Mouse (Mus musculus) ES-Bruce4 (cell line): ENCODE measurements around the gene Agtpbp1. TPM values are rescaled to one million over a fixed set of nuclear protein-coding genes. Genes with fewer than 3 reads are reported as not detected.

Source experiments
- H3K27ac ChIP-seq: 2 replicates; pipeline ENCODE4 v1.5.1; 2012; ENCODE audit warnings: low read length, inconsistent platforms; ENCODE audit not compliant: insufficient read depth
- H3K27me3 ChIP-seq: 2 replicates; pipeline ENCODE4 v1.6.1; 2012; ENCODE audit warnings: mild to moderate bottlenecking, low read length, inconsistent platforms; ENCODE audit not compliant: control insufficient read depth, poor library complexity, insufficient read depth, severe bottlenecking
- H3K36me3 ChIP-seq: 2 replicates; pipeline ENCODE4 v1.6.1; 2012; ENCODE audit warnings: inconsistent platforms, mild to moderate bottlenecking, low read length, moderate library complexity; ENCODE audit not compliant: control insufficient read depth, poor library complexity, insufficient read depth, severe bottlenecking
- H3K4me1 ChIP-seq: one replicate; pipeline ENCODE4 v1.8.1; 2011; ENCODE audit warnings: low read length; ENCODE audit not compliant: control insufficient read depth, insufficient read depth
- H3K4me3 ChIP-seq: 2 replicates; pipeline ENCODE4 v1.5.1; 2011; ENCODE audit warnings: low read depth, mild to moderate bottlenecking, low read length
- H3K9ac ChIP-seq: 2 replicates; pipeline ENCODE4 v1.6.1; 2012; ENCODE audit warnings: low read depth, mild to moderate bottlenecking, inconsistent platforms; ENCODE audit not compliant: poor library complexity, severe bottlenecking
- H3K9me3 ChIP-seq: replicated peaks from 2 replicates; pipeline ENCODE4 v1.6.1; 2012; ENCODE audit warnings: mild to moderate bottlenecking, low read length, inconsistent platforms; ENCODE audit not compliant: control insufficient read depth, poor library complexity, insufficient read depth, severe bottlenecking
- CTCF ChIP-seq: IDR thresholded peaks from one replicate; pipeline ENCODE4 v1.8.1; 2011; ENCODE audit warnings: low read depth, low read length
- EP300 ChIP-seq: IDR thresholded peaks from 2 replicates; pipeline ENCODE4 v1.6.1; 2011; ENCODE audit warnings: low read depth, low read length; ENCODE audit not compliant: insufficient read depth
- POLR2A ChIP-seq: IDR thresholded peaks from one replicate; pipeline ENCODE4 v1.8.1; 2011; ENCODE audit warnings: low read length; ENCODE audit not compliant: insufficient read depth
- polyA plus RNA-seq: library from polyadenylated mRNA; stranded (reverse); fragments of >200 nt; gene quantifications from 2 replicates; pipeline ENCODE4 v1.2.4, GENCODE M21; 2011; ENCODE audit warnings: low read depth; ENCODE audit not compliant: missing spikeins, insufficient read depth, insufficient read length

The Agtpbp1 gene
- polyA plus RNA-seq, 1 experiment = 27.9 TPM

DNA sequence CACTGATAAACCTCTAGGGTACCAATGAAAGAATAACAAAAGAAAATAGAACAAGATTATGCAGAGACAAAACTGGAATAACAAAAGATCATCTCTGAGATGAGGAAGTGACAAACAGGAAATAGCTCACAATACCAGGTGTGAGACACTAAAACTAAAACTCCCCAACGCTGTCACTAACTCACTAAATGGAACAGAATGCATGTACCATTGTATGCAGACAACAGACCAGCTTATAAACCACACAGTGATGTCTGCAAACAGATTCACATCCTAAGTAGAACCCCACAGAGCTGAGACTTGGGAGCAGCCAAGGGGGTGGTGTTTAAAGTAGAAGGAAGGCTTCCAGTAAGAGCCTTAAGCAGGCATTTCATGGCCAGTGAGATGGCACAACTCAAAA is 128.8 kb downstream of the Agtpbp1 start:
- Histone ChIP-seq H3K4me1 (no peaks in the 10 kb centered on the region), H3K27ac (no peak overlapping the region), H3K36me3 (no peaks in the 10 kb centered on the region), H3K4me3 (no peak overlapping the region), H3K27me3 (no peaks in the 10 kb centered on the region), H3K9me3 (no peaks in the 10 kb centered on the region), H3K9ac (no peak overlapping the region)
- TF ChIP-seq CTCF (no peak), EP300 (no peak), POLR2A (no peak)

DNA sequence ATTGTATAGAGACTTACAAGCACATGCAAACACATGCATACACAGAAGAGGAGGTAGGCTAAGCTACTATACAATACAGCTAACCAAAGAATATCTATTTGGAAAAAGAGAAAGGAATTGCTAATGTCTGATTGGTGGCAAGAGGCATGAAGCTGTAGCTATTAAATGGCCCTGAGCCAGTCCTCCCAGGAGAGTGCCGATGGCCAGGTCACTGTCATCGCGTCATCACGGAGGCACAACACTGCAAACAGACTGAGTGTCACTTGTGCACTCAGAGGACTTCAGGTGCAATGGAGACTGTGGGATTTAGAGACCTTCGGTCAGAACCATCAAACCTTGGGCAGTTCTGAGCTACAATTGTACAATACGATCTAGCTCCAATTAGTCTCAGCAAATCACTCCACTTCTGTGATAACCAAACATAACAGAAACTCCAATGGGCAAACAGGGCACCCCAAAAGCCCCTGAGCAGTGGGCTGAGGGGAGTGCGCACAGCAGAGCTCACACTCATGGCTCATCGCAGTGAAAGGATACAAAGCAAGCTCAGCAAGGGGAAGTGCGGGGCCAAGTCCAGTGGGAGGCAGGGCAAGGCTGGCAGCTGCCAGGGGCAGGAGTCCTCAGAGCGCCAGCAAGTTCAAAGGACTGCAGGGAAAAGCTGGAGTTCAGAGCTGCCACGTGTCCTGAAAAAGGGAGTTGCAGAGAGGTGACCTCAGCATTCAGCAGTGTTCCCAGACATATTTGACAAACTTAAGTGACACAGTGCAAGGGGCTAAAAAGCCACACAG is 130.8 kb downstream of the Agtpbp1 start:
- no peaks in the 10 kb centered on the region for H3K9me3 ChIP-seq
- H3K4me1 ChIP-seq = no peaks in the 10 kb centered on the region
- H3K27me3 ChIP-seq = no peaks in the 10 kb centered on the region
- no peak overlapping the region for H3K4me3 ChIP-seq
- H3K36me3 ChIP-seq = no peaks in the 10 kb centered on the region
- H3K9ac ChIP-seq = no peak overlapping the region
- no peak for TF ChIP-seq CTCF
- TF ChIP-seq POLR2A = no peak
- TF ChIP-seq EP300 = no peak
- H3K27ac ChIP-seq = no peak overlapping the region

DNA sequence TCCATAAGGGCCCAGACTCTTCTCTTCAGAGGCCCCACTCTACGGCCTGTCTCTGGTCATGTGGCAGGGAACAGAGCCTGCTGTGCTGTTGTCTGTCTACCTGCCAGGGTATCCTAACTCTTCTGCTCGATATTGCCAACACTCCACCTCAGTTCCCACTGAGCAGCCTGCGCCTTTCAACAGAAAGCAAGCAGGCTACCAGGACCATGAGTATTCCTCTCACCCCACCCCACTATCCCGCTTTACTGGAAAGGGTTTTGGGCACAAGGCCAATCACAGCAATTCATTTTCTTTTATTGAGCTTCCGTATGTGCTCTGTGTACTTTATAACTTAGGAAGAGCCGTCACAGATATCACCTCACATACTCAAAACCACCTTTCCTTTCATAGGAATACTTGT is 131.4 kb downstream of the Agtpbp1 start:
- Histone ChIP-seq H3K27me3 (no peaks in the 10 kb centered on the region), H3K4me3 (no peak overlapping the region), H3K4me1 (no peaks in the 10 kb centered on the region), H3K9me3 (no peaks in the 10 kb centered on the region), H3K9ac (no peak overlapping the region), H3K36me3 (no peaks in the 10 kb centered on the region), H3K27ac (no peak overlapping the region)
- TF ChIP-seq EP300 (no peak), CTCF (no peak), POLR2A (no peak)

DNA sequence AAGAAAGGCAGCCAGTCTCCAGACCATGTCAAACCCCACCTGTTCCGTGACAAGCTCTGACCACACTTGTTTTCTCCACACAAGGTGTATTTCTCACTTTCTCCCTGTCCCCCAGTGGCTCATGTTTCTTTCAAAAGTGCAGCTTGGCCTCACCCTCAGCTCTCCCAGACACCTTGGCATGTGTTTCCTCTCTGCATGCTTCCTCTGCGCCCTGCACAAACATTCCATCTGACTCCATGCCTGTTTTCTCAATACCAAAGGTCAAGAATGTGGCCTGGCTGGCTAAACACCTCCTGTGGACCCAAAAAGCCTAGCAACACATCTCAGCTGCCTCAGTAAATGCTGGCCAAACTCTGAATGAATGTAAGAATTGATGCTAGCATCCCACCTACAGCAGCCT is 132.0 kb downstream of the Agtpbp1 start:
- TF ChIP-seq CTCF = no peak
- no peak for TF ChIP-seq EP300
- no peak for TF ChIP-seq POLR2A
- H3K9ac ChIP-seq = no peak overlapping the region
- no peaks in the 10 kb centered on the region for H3K4me1 ChIP-seq
- no peaks in the 10 kb centered on the region for H3K27me3 ChIP-seq
- no peak overlapping the region for H3K4me3 ChIP-seq
- H3K36me3 ChIP-seq = no peaks in the 10 kb centered on the region
- no peaks in the 10 kb centered on the region for H3K9me3 ChIP-seq
- H3K27ac ChIP-seq = no peak overlapping the region

DNA sequence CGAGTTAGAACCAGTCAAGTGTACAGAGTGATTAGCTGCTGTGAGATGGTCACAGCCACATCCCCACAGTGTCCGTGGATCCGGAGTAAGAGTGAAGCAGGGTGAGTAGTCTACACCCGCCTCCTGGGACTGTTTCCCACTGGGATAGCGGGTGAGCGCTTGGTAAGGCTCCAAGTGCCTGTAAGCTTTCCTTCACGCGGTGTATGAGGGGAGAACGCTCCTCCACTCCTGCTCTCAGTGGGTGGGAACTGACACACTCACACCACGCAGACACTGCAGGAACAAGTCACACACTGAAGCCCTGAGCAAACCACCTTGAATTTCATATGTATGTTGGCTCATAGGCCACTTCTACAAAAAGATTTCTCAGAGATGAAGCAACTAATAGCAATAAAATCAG is 134.2 kb downstream of the Agtpbp1 start:
- TF ChIP-seq POLR2A (no peak), EP300 (no peak), CTCF (no peak)
- no peaks in the 10 kb centered on the region for H3K4me1 ChIP-seq
- H3K9ac ChIP-seq = no peak overlapping the region
- H3K36me3 ChIP-seq = no peaks in the 10 kb centered on the region
- no peak overlapping the region for H3K4me3 ChIP-seq
- no peaks in the 10 kb centered on the region for H3K27me3 ChIP-seq
- no peaks in the 10 kb centered on the region for H3K9me3 ChIP-seq
- no peak overlapping the region for H3K27ac ChIP-seq

DNA sequence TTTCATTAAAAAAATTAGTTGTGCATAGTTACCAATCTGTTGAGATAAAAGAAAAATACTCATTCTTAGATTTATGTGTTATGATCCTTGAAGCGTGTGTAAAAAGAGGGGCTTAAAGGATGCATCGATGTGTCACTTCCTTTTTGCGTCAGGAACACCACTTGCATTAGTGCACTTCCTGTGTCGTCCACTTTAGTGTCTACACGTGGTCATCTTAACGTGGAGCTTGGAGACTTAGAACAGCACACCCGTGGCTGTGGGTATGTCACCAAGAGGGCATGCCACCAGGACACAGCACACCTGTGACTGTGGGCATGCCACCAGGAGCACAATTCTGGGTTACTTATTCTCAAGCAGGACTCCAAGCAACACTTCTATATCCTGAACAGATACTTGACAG is 137.9 kb downstream of the Agtpbp1 start:
- TF ChIP-seq POLR2A (no peak), EP300 (no peak), CTCF (no peak)
- Histone ChIP-seq H3K4me1 (no peaks in the 10 kb centered on the region), H3K27me3 (no peaks in the 10 kb centered on the region), H3K36me3 (no peaks in the 10 kb centered on the region), H3K27ac (no peak overlapping the region), H3K9me3 (no peaks in the 10 kb centered on the region), H3K9ac (no peak overlapping the region), H3K4me3 (no peak overlapping the region)
